Mouse (Mus musculus) heart, adult 2 months (tissue): ENCODE data around the gene Tnik.

ENCODE experiments used
- CTCF ChIP-seq: fragments of 200-600 bp; IDR thresholded peaks from 2 replicates; pipeline ENCODE4 v1.8.1; 2022; ENCODE audit warnings: antibody characterized with exemption, mild to moderate bottlenecking, moderate library complexity
- EP300 ChIP-seq: fragments of 200-500 bp; IDR thresholded peaks from 2 replicates; pipeline ENCODE4 v1.6.1; 2011; ENCODE audit warnings: low read depth, low read length, control low read depth; ENCODE audit not compliant: insufficient read depth
- POLR2A ChIP-seq: fragments of 200-500 bp; IDR thresholded peaks from 2 replicates; pipeline ENCODE4 v1.6.1; 2011; ENCODE audit warnings: mild to moderate bottlenecking, low read depth, low read length, control low read depth; ENCODE audit not compliant: insufficient read depth

DNA sequence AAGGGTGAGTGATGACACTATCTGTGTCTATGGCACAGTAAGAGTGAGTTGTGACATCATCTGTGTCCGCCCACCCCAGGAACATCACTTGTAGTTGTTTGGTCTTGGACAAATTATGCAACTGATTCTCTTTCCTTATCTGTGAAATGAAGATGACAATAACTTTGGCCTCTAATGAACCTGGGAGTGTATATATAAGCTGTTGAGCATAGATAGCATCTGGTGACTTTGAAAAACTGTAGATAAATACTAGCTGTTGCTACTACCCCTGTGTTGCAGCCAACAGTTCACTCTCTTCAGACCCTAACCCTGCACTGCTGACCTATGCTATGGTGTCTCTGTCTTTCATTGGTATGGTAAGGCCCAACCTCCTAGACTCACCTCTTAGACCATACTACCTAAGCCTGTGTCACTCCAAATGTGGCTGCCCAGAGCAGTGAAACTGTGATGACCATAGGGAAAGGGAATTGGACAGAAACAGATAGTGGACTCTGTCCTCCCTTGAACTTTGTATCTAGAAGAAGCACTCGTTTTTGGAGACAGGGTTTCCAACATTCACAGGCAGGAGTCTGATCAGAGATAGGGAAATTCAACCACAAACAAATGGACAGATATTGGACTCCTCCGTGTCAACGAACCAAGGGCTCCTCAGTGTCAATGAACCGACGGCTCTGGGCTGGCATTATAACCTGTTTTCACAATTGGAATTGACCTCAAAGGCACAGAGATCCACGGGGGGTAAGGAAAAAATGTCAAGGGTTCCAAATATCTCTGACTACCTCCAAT, 451.1 kb downstream of the Tnik start:
- TF ChIP-seq CTCF = no peak
- no peak for TF ChIP-seq POLR2A
- no peak for TF ChIP-seq EP300
